Mouse (Mus musculus): ENCODE data around the gene Rps5. TPM values are rescaled to one million over a fixed set of nuclear protein-coding genes. Genes with fewer than 3 reads are reported as not detected.

The Rps5 gene
- polyA plus RNA-seq, 1 experiment = 782 TPM

DNA sequence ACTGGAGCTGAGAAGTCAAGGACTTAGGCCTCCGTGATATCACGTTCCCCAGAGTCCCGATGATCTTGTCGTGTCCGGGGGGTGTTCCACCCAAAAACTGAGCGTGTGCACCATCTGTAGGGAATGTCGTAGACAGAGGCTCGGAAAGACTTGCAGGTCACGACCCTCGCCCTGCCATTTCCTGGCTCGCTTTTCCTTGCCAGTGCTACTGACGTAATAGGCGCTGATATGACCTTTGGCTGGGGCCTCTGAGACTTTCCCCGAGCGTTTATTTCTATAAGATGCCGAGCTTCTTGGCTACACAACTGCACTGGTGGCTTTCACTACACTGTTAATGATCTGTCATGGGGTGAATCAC is 27.8 kb downstream of the Rps5 start:
- no peak overlapping the region for H3K27ac ChIP-seq (ENCODE audit: insufficient read depth, low read length)
- TF ChIP-seq POLR2A (IDR thresholded peaks at IDR 0.05; ENCODE audit: extremely low read depth, insufficient read depth, low read length) = no peak
- no peak for TF ChIP-seq CTCF (IDR thresholded peaks at IDR 0.05; ENCODE audit: extremely low read depth, insufficient read depth, low read length)
- H3K4me3 ChIP-seq (ENCODE audit: insufficient read depth, low read length) = peak overlapping the region; percentile 57
- H3K4me1 ChIP-seq (ENCODE audit: control insufficient read depth, insufficient read depth, low read length) = no peaks in the 10 kb centered on the region

- H3K4me3 ChIP-seq (ENCODE audit: insufficient read depth, low read length) = no peak overlapping the region
- TF ChIP-seq POLR2A (IDR thresholded peaks at IDR 0.05; ENCODE audit: extremely low read depth, insufficient read depth, low read length) = no peak
- TF ChIP-seq CTCF (IDR thresholded peaks at IDR 0.05; ENCODE audit: extremely low read depth, insufficient read depth, low read length) = no peak
- no peak overlapping the region for H3K27ac ChIP-seq (ENCODE audit: insufficient read depth, low read length)
- H3K4me1 ChIP-seq (ENCODE audit: control insufficient read depth, insufficient read depth, low read length) = no peaks in the 10 kb centered on the region
These were observed 32.8 kb downstream of the Rps5 start for GRCm38 (mm10) chr7:12954896-12955295.

- Histone ChIP-seq H3K27ac (ENCODE audit: insufficient read depth, low read length) (no peak overlapping the region), H3K4me1 (ENCODE audit: control insufficient read depth, insufficient read depth, low read length) (no peaks in the 10 kb centered on the region), H3K4me3 (ENCODE audit: insufficient read depth, low read length) (no peak overlapping the region)
- TF ChIP-seq POLR2A (IDR thresholded peaks at IDR 0.05; ENCODE audit: extremely low read depth, insufficient read depth, low read length) (no peak), CTCF (IDR thresholded peaks at IDR 0.05; ENCODE audit: extremely low read depth, insufficient read depth, low read length) (no peak)
These were observed 35.4 kb downstream of the Rps5 start for GRCm38 (mm10) chr7:12957511-12957910.

DNA sequence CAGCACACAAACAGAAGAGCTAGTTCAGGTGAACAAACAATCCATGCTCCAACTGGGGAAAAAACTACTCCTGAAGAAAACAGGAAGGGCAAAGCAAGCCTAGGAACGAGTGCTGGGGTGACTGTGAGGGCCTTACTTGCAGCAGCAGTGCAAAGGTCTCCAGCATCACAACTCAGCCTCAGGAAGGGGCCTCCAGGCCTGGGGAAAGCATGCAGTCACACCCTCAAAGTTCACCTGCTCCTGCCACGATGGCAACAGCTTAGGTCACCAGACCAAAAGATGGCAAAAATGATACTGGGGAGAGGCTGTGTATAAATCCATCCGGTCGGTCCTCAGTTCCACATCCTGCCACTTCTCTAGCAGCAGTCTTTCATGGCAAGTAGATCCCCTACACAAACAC is 36.9 kb downstream of the Rps5 start:
- Histone ChIP-seq H3K27ac (ENCODE audit: insufficient read depth, low read length) (no peak overlapping the region), H3K4me1 (ENCODE audit: control insufficient read depth, insufficient read depth, low read length) (no peaks in the 10 kb centered on the region), H3K4me3 (ENCODE audit: insufficient read depth, low read length) (no peak overlapping the region)
- TF ChIP-seq CTCF (IDR thresholded peaks at IDR 0.05; ENCODE audit: extremely low read depth, insufficient read depth, low read length) (no peak), POLR2A (IDR thresholded peaks at IDR 0.05; ENCODE audit: extremely low read depth, insufficient read depth, low read length) (no peak)

- Histone ChIP-seq H3K27ac (ENCODE audit: insufficient read depth, low read length) (no peak overlapping the region), H3K4me1 (ENCODE audit: control insufficient read depth, insufficient read depth, low read length) (no peaks in the 10 kb centered on the region), H3K4me3 (ENCODE audit: insufficient read depth, low read length) (no peak overlapping the region)
- no peak for TF ChIP-seq CTCF (IDR thresholded peaks at IDR 0.05; ENCODE audit: extremely low read depth, insufficient read depth, low read length)
- no peak for TF ChIP-seq POLR2A (IDR thresholded peaks at IDR 0.05; ENCODE audit: extremely low read depth, insufficient read depth, low read length)
These were observed 37.6 kb downstream of the Rps5 start for GRCm38 (mm10) chr7:12959718-12960117.

GRCm38 (mm10) chr7:12961511-12962141 is 39.5 kb downstream of the Rps5 start:
- TF ChIP-seq CTCF (IDR thresholded peaks at IDR 0.05; ENCODE audit: extremely low read depth, insufficient read depth, low read length) (no peak), POLR2A (IDR thresholded peaks at IDR 0.05; ENCODE audit: extremely low read depth, insufficient read depth, low read length) (peak; percentile 30; the same call in 1 of the 2 replicates)
- Histone ChIP-seq H3K27ac (ENCODE audit: insufficient read depth, low read length) (0 out of 2 replicates have a peak overlapping the region, but pooled peaks have one; percentile 1), H3K4me1 (ENCODE audit: control insufficient read depth, insufficient read depth, low read length) (0 out of 2 replicates have a peak, but pooled peaks cover 2% of the 10 kb centered on the region), H3K4me3 (ENCODE audit: insufficient read depth, low read length) (peak overlapping the region; percentile 58)

- Histone ChIP-seq H3K27ac (ENCODE audit: insufficient read depth, low read length) (peak within 1 kb of the TSS; percentile 90), H3K4me1 (ENCODE audit: control insufficient read depth, insufficient read depth, low read length) (peaks cover 3% of the 10 kb centered on the region; the same call in 1 of the 2 replicates), H3K4me3 (ENCODE audit: insufficient read depth, low read length) (peak within 1 kb of the TSS; percentile 82)
- no peak for TF ChIP-seq CTCF (IDR thresholded peaks at IDR 0.05; ENCODE audit: extremely low read depth, insufficient read depth, low read length)
- peak; percentile 83 for TF ChIP-seq POLR2A (IDR thresholded peaks at IDR 0.05; ENCODE audit: extremely low read depth, insufficient read depth, low read length)
These were observed 43.6 kb downstream of the Rps5 start, which contains the start of gene Zfp324 for GRCm38 (mm10) chr7:12965678-12966091. Zfp324 (plus strand) TSS chr7:12965838.

- Histone ChIP-seq H3K4me3 (ENCODE audit: insufficient read depth, low read length) (peak overlapping the region; percentile 82), H3K4me1 (ENCODE audit: control insufficient read depth, insufficient read depth, low read length) (peaks cover 3% of the 10 kb centered on the region; the same call in 1 of the 2 replicates), H3K27ac (ENCODE audit: insufficient read depth, low read length) (peak overlapping the region; percentile 90)
- no peak for TF ChIP-seq CTCF (IDR thresholded peaks at IDR 0.05; ENCODE audit: extremely low read depth, insufficient read depth, low read length)
- no peak for TF ChIP-seq POLR2A (IDR thresholded peaks at IDR 0.05; ENCODE audit: extremely low read depth, insufficient read depth, low read length)
These were observed 44.2 kb downstream of the Rps5 start for GRCm38 (mm10) chr7:12966104-12966845.

DNA sequence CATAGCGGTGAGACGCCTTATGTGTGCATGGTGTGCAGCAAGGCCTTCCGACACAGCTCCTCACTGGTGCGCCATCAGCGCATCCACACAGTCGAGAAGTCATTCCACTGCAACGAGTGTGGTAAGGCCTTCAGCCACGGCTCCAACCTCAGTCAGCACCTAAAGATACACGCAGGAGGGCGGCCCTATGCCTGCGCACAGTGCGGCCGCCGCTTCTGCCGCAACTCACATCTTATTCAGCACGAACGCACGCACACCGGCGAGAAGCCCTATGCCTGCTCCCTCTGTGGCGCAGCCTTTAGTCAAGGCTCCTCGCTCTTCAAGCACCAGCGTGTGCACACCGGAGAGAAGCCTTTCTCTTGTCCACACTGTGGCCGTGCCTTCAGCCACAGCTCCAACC is 48.8 kb downstream of the Rps5 start:
- Histone ChIP-seq H3K4me3 (ENCODE audit: insufficient read depth, low read length) (no peak overlapping the region), H3K4me1 (ENCODE audit: control insufficient read depth, insufficient read depth, low read length) (peaks cover 2% of the 10 kb centered on the region; the same call in 1 of the 2 replicates), H3K27ac (ENCODE audit: insufficient read depth, low read length) (no peak overlapping the region)
- TF ChIP-seq CTCF (IDR thresholded peaks at IDR 0.05; ENCODE audit: extremely low read depth, insufficient read depth, low read length) (no peak), POLR2A (IDR thresholded peaks at IDR 0.05; ENCODE audit: extremely low read depth, insufficient read depth, low read length) (no peak)

Other genes with a start within 250 kb of the Rps5 start
- not detected in 2 replicates for gene Vmn2r55, start 237.3 kb upstream of the Rps5 start, polyA plus RNA-seq (2012; rRNA removed)
- 0.04 TPM in 2 replicates for gene Vmn2r56, start 187.3 kb upstream of the Rps5 start, polyA plus RNA-seq (2012; rRNA removed)
- gene Zscan18, start 118.7 kb upstream of the Rps5 start, polyA plus RNA-seq (2012; rRNA removed) = 16.3 and 17.8 TPM in 2 replicates
- gene Zfp329, start 103.4 kb upstream of the Rps5 start, polyA plus RNA-seq (2012; rRNA removed) = 15.9 and 19.1 TPM in 2 replicates
- 7.8 and 8.6 TPM in 2 replicates for gene Zfp110, start 87.5 kb upstream of the Rps5 start, polyA plus RNA-seq (2012; rRNA removed)
- gene Zfp128, start 41.1 kb upstream of the Rps5 start, polyA plus RNA-seq (2012; rRNA removed) = 5.2 and 5.4 TPM in 2 replicates
- 12.7 and 13.1 TPM in 2 replicates for gene Zscan22, start 24.5 kb upstream of the Rps5 start, polyA plus RNA-seq (2012; rRNA removed)
- gene Rnf225, start 5.1 kb downstream of the Rps5 start, polyA plus RNA-seq (2012; rRNA removed) = 0.96 and 1.0 TPM in 2 replicates
- 5.6 and 6.1 TPM in 2 replicates for gene Zfp324, start 43.5 kb downstream of the Rps5 start, polyA plus RNA-seq (2012; rRNA removed)
- 9.7 and 10.1 TPM in 2 replicates for gene Zfp446, start 55.6 kb downstream of the Rps5 start, polyA plus RNA-seq (2012; rRNA removed)
- gene Slc27a5, start 75.9 kb downstream of the Rps5 start, polyA plus RNA-seq (2012; rRNA removed) = 0.69 and 0.78 TPM in 2 replicates
- gene Trim28, start 76.8 kb downstream of the Rps5 start, polyA plus RNA-seq (2012; rRNA removed) = 225 and 226 TPM in 2 replicates
- gene Zbtb45, start 87.7 kb downstream of the Rps5 start, polyA plus RNA-seq (2012; rRNA removed) = 32.2 and 33.4 TPM in 2 replicates
- 224 and 229 TPM in 2 replicates for gene Chmp2a, start 112.5 kb downstream of the Rps5 start, polyA plus RNA-seq (2012; rRNA removed)
- 400 and 402 TPM in 2 replicates for gene Ube2m, start 116.0 kb downstream of the Rps5 start, polyA plus RNA-seq (2012; rRNA removed)
- gene Mzf1, start 132.5 kb downstream of the Rps5 start, polyA plus RNA-seq (2012; rRNA removed) = 14.3 and 15.2 TPM in 2 replicates
- gene Vmn1r85, start 172.9 kb downstream of the Rps5 start, polyA plus RNA-seq (2012; rRNA removed) = not detected in 2 replicates
- gene Vmn1r86, start 197.6 kb downstream of the Rps5 start, polyA plus RNA-seq (2012; rRNA removed) = not detected in 2 replicates
- gene Vmn1r87, start 217.9 kb downstream of the Rps5 start, polyA plus RNA-seq (2012; rRNA removed) = not detected in 2 replicates
- gene Vmn1r88, start 237.3 kb downstream of the Rps5 start, polyA plus RNA-seq (2012; rRNA removed) = not detected in 2 replicates

Data from cortical plate, adult 2 months (tissue).